20 mouse cellular contexts compared by ENCODE assay signal in the genomic region with DNA sequence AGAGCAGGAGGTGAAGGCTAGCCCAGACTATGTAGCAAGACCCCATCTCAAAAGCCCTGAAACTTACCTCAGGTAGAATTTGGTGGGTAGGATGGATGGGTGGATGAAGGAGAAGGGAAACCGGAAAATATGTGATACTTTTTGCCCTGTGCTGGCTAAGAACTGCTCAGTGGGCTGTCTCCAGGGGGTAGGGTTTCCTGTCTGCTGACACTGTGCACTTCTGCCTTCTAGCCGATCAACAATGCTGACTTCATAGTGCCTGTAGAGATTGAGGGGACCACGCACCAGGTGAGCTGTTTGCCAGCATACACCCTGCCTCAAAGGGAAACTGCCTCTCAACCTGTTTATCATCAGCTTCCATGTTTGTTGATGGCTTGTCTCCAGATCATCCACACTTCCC. TPM values are rescaled to one million over a fixed set of nuclear protein-coding genes. Genes with fewer than 3 reads are reported as not detected.
A peak's percentile ranks its signal among the peaks of the same experiment; 100 is the strongest.
DNase-seq lines count a peak whose midpoint lies in the region; ATAC-seq and TF ChIP-seq lines count a peak whose summit lies in the region.
"Had no signal": no experiment of that assay in that cellular context is flagged by ENCODE, and none has a peak within 500 bp of the region (broad histone marks: within the 10 kb centered on the region; RNA-seq: fewer than 3 reads in every experiment).

No protein-coding gene starts in this region.

- H3K9me3 ChIP-seq in CH12.LX (replicated peaks; ENCODE audit: low read length): no peaks in the 10 kb centered on the region
- H3K9me3 ChIP-seq in intestine, embryonic 15.5 days: no peaks in the 10 kb centered on the region
- H3K9me3 ChIP-seq: embryonic facial prominence, embryonic 10.5 days; embryonic facial prominence, embryonic 12.5 days; forebrain, embryonic 13.5 days; forebrain, embryonic 15.5 days had no signal

- H3K36me3 ChIP-seq in spleen, adult 2 months (ENCODE audit: control insufficient read depth, insufficient read depth, low read length): peaks cover 31% of the 10 kb centered on the region
- H3K36me3 ChIP-seq in CH12.LX (replicated peaks in 1 of 2; ENCODE audit: control insufficient read depth in 1 of 2, insufficient read depth in 1 of 2, low read length in 1 of 2): peaks cover 49 to 61% of the 10 kb centered on the region in 2 experiments
- peaks cover 8% of the 10 kb centered on the region for H3K36me3 ChIP-seq in splenic B cell, adult 2 months (ENCODE audit: control insufficient read depth, insufficient read depth, low read length, poor library complexity, severe bottlenecking)
- H3K36me3 ChIP-seq in intestine, embryonic 15.5 days: peaks cover 56% of the 10 kb centered on the region

- peak; percentile 19 to 34 for DNase-seq in spleen, adult 2 months (ENCODE audit: low read depth in 1 of 2, low spot score in 2 of 2)
- DNase-seq in spleen, adult 12 weeks (ENCODE audit: low spot score): no peak
- DNase-seq in B cell, adult 2 months: peak; percentile 49 to 57
- peak; percentile 35 for DNase-seq in CH12.LX (ENCODE audit: extremely low read depth)
- DNase-seq in splenic B cell, adult 2 months (ENCODE audit: low read depth, low spot score): peak; percentile 66
- no peak for DNase-seq in layer of hippocampus, adult 8-10 months (ENCODE audit: low spot score in 2 of 2)
- DNase-seq: adrenal gland, adult 2 months; adrenal gland, postnatal 10 days; adrenal gland, postnatal 25 days; cerebellum, adult 11 months; cerebellum, adult 18-20 months; cerebellum, adult 8-10 months; cerebellum, postnatal 10 days; forebrain, postnatal 0 days had no signal

- peaks cover 3% of the 10 kb centered on the region; the same call in 1 of the 2 replicates for H3K4me1 ChIP-seq in spleen, adult 2 months (ENCODE audit: control insufficient read depth, insufficient read depth, insufficient read length)
- H3K4me1 ChIP-seq in CH12.LX (ENCODE audit: control insufficient read depth in 1 of 2, insufficient read depth in 2 of 2): peaks cover 0 to 59% of the 10 kb centered on the region in 2 experiments; a peak in 3 of 4 replicates
- peaks cover 20% of the 10 kb centered on the region for H3K4me1 ChIP-seq in intestine, embryonic 15.5 days (replicated peaks)

- TF ChIP-seq EP300 in CH12.LX (IDR thresholded peaks at IDR 0.05; ENCODE audit: low read length): no peak

- H3K79me2 ChIP-seq in CH12.LX (replicated peaks; ENCODE audit: control insufficient read depth, extremely low read depth, insufficient read depth, poor library complexity, severe bottlenecking): no peaks in the 10 kb centered on the region

- dilution Hi-C loops in CH12.LX (cut with MboI; ENCODE audit: extremely low pct_ligation_motif_present, extremely low pct_unique_long_range_greater_than_20kb, low sequenced_read_pairs): no loop called here

- no peak for TF ChIP-seq CTCF in spleen, adult 2 months (IDR thresholded peaks at IDR 0.05; ENCODE audit: extremely low read depth, insufficient read depth, insufficient read length, insufficient replicate concordance)
- no peak for TF ChIP-seq CTCF in CH12.LX (conservative IDR thresholded peaks at IDR 0.05 in 1 of 2, IDR thresholded peaks at IDR 0.05 in 1 of 2; ENCODE audit: low read depth in 2 of 2, low read length in 2 of 2)

- no peak for TF ChIP-seq POLR2A in spleen, adult 2 months (IDR thresholded peaks at IDR 0.05; ENCODE audit: low read depth, low read length)
- no peak for TF ChIP-seq POLR2A in CH12.LX (IDR thresholded peaks at IDR 0.05; ENCODE audit: low read depth, low read length)

- TF ChIP-seq RAD21 in CH12.LX (IDR thresholded peaks at IDR 0.05; ENCODE audit: low read depth, low read length): no peak

- H3K4me3 ChIP-seq in spleen, adult 2 months (ENCODE audit: extremely low read depth, insufficient read depth, insufficient read length): no peak overlapping the region
- no peak overlapping the region for H3K4me3 ChIP-seq in CH12.LX (replicated peaks in 1 of 3; ENCODE audit: low read depth in 2 of 3, low read length in 2 of 3, poor library complexity in 1 of 3)
- H3K4me3 ChIP-seq in intestine, embryonic 15.5 days (replicated peaks): no peak overlapping the region
- H3K4me3 ChIP-seq: embryonic facial prominence, embryonic 10.5 days; embryonic facial prominence, embryonic 12.5 days; forebrain, embryonic 13.5 days; forebrain, embryonic 15.5 days had no signal

- 35% methylated on average over 3 of the region's 3 CpGs for WGBS in spleen, adult 2 months
- WGBS in intestine, embryonic 15.5 days: 86% methylated on average over 3 of the region's 3 CpGs

- H3K4me2 ChIP-seq in CH12.LX (ENCODE audit: insufficient read depth, low read depth, poor library complexity, severe bottlenecking): no peak overlapping the region
- no peak overlapping the region for H3K4me2 ChIP-seq in intestine, embryonic 15.5 days (replicated peaks)
- H3K4me2 ChIP-seq: embryonic facial prominence, embryonic 12.5 days; forebrain, embryonic 13.5 days; forebrain, embryonic 15.5 days had no signal

- ATAC-seq in intestine, embryonic 15.5 days: no peak
- ATAC-seq: CD4-positive, CD25-positive, alpha-beta regulatory T cell, adult 4 months; forebrain, embryonic 13.5 days; forebrain, embryonic 15.5 days; forebrain, postnatal 0 days had no signal

- 0 out of 2 replicates have a peak overlapping the region, but pooled peaks have one; percentile 3 for H3K27ac ChIP-seq in spleen, adult 2 months (ENCODE audit: insufficient read depth, low read length)
- H3K27ac ChIP-seq in CH12.LX (ENCODE audit: insufficient read depth, low read depth): no peak overlapping the region
- H3K27ac ChIP-seq in intestine, embryonic 15.5 days: no peak overlapping the region
- H3K27ac ChIP-seq: embryonic facial prominence, embryonic 10.5 days; embryonic facial prominence, embryonic 12.5 days; forebrain, embryonic 13.5 days; forebrain, embryonic 15.5 days had no signal

- no peaks in the 10 kb centered on the region for H3K27me3 ChIP-seq in spleen, adult 2 months (ENCODE audit: control insufficient read depth, insufficient read depth, low read length)
- no peaks in the 10 kb centered on the region for H3K27me3 ChIP-seq in CH12.LX (replicated peaks)
- H3K27me3 ChIP-seq in splenic B cell, adult 2 months (ENCODE audit: control insufficient read depth, insufficient read depth, low read length, poor library complexity, severe bottlenecking): no peaks in the 10 kb centered on the region
- H3K27me3 ChIP-seq in intestine, embryonic 15.5 days (replicated peaks): no peaks in the 10 kb centered on the region
- H3K27me3 ChIP-seq: embryonic facial prominence, embryonic 12.5 days; forebrain, embryonic 13.5 days; forebrain, embryonic 15.5 days had no signal

- no peak overlapping the region for H3K9ac ChIP-seq in CH12.LX (ENCODE audit: insufficient read depth, low read depth)
- no peak overlapping the region for H3K9ac ChIP-seq in intestine, embryonic 15.5 days
- H3K9ac ChIP-seq: embryonic facial prominence, embryonic 12.5 days; forebrain, embryonic 13.5 days; forebrain, embryonic 15.5 days; forebrain, postnatal 0 days had no signal

- in situ Hi-C loops in CH12.LX (cut with MboI; ENCODE audit: low pct_ligation_motif_present, low pct_unique_long_range_greater_than_20kb, low sequenced_read_pairs): loop anchor here (5.0 kb wide), 1 partner anchor 76 kb away; no protein-coding TSS in a partner anchor

TF ChIP-seq in CH12.LX, 34 proteins besides CTCF, POLR2A, EP300 and RAD21 (continues in another document):
- no peak for TF ChIP-seq USF2 (conservative IDR thresholded peaks at IDR 0.05; ENCODE audit: low read depth, low read length)
- no peak for TF ChIP-seq GABPA (IDR thresholded peaks at IDR 0.05; ENCODE audit: insufficient replicate concordance, low read depth, low read length)
- TF ChIP-seq PAX5 (IDR thresholded peaks at IDR 0.05; ENCODE audit: low read length): no peak
- TF ChIP-seq CHD1 (IDR thresholded peaks at IDR 0.05; ENCODE audit: low read depth, low read length): no peak
- no peak for TF ChIP-seq E2F4 (IDR thresholded peaks at IDR 0.05; ENCODE audit: insufficient replicate concordance, low read depth, low read length)
- no peak for TF ChIP-seq CHD2 (IDR thresholded peaks at IDR 0.05; ENCODE audit: low read length)
- no peak for TF ChIP-seq HCFC1 (IDR thresholded peaks at IDR 0.05; ENCODE audit: low read depth, low read length)

RNA-seq across cellular contexts. Expression of gene Avil, which starts 6.9 kb away (rescaled TPM):
- 0.06 and 0.09 TPM in 2 replicates for polyA plus RNA-seq in spleen, adult 2 months (2012; rRNA removed)
- 2.1 and 2.7 TPM in 2 replicates for total RNA-seq in CH12.LX (2012; rRNA removed)
- 8.2 and 9.9 TPM in 2 replicates for total RNA-seq in CH12.LX (2014; rRNA removed)
- polyA plus RNA-seq in CH12.LX (2012; ENCODE audit: insufficient read length, low read depth): 18.8 and 20.0 TPM in 2 replicates
- total RNA-seq in layer of hippocampus, adult 8-10 months (2022): under 1 TPM; 0.11 to 0.39 (median 0.18) TPM
- polyA plus RNA-seq in intestine, embryonic 15.5 days (2015; fragmentation: Nextera tagmentation; extraction: Ambion mirVana): 0.10 and 0.21 TPM in 2 replicates

RNA-seq across cellular contexts. Expression of gene Ctdsp2, which starts 15.1 kb away (rescaled TPM):
- polyA plus RNA-seq in spleen, adult 2 months (2012; rRNA removed): 61.4 and 67.3 TPM in 2 replicates
- 13.2 and 20.2 TPM in 2 replicates for total RNA-seq in CH12.LX (2012; rRNA removed)
- 7.5 and 8.9 TPM in 2 replicates for total RNA-seq in CH12.LX (2014; rRNA removed)
- polyA plus RNA-seq in CH12.LX (2012; ENCODE audit: insufficient read length, low read depth): 17.7 and 21.9 TPM in 2 replicates
- 100 to 1,000 TPM; 104 to 120 (median 111) TPM for total RNA-seq in layer of hippocampus, adult 8-10 months (2022)
- 53.6 and 55.2 TPM in 2 replicates for polyA plus RNA-seq in intestine, embryonic 15.5 days (2015; fragmentation: Nextera tagmentation; extraction: Ambion mirVana)

RNA-seq across cellular contexts. Expression of gene Tsfm, which starts 37.0 kb away (rescaled TPM):
- polyA plus RNA-seq in spleen, adult 2 months (2012; rRNA removed): 17.1 and 26.3 TPM in 2 replicates
- 72.0 and 78.0 TPM in 2 replicates for total RNA-seq in CH12.LX (2012; rRNA removed)
- 88.9 and 93.9 TPM in 2 replicates for total RNA-seq in CH12.LX (2014; rRNA removed)
- polyA plus RNA-seq in CH12.LX (2012; ENCODE audit: insufficient read length, low read depth): 53.0 and 53.2 TPM in 2 replicates
- total RNA-seq in layer of hippocampus, adult 8-10 months (2022): 10 to 100 TPM; 24.5 to 31.8 (median 27.5) TPM
- polyA plus RNA-seq in intestine, embryonic 15.5 days (2015; fragmentation: Nextera tagmentation; extraction: Ambion mirVana): 91.8 and 99.3 TPM in 2 replicates

RNA-seq across cellular contexts. Expression of gene Mettl1, which starts 47.6 kb away (rescaled TPM):
- polyA plus RNA-seq in spleen, adult 2 months (2012; rRNA removed): 14.6 and 14.9 TPM in 2 replicates
- total RNA-seq in CH12.LX (2012; rRNA removed) (28.4 and 32.7 TPM in 2 replicates), CH12.LX (2014; rRNA removed) (19.6 and 21.6 TPM in 2 replicates)
- 44.0 and 49.4 TPM in 2 replicates for polyA plus RNA-seq in CH12.LX (2012; ENCODE audit: insufficient read length, low read depth)
- 10 to 100 TPM; 13.1 to 16.0 (median 14.5) TPM for total RNA-seq in layer of hippocampus, adult 8-10 months (2022)
- 48.9 and 55.1 TPM in 2 replicates for polyA plus RNA-seq in intestine, embryonic 15.5 days (2015; fragmentation: Nextera tagmentation; extraction: Ambion mirVana)

RNA-seq across cellular contexts. Expression of gene Eef1akmt3, which starts 47.7 kb away (rescaled TPM):
- 0.35 and 0.42 TPM in 2 replicates for polyA plus RNA-seq in spleen, adult 2 months (2012; rRNA removed)
- total RNA-seq in CH12.LX (2012; rRNA removed): 0.76 and 0.98 TPM in 2 replicates
- 0.62 and 0.78 TPM in 2 replicates for total RNA-seq in CH12.LX (2014; rRNA removed)
- polyA plus RNA-seq in CH12.LX (2012; ENCODE audit: insufficient read length, low read depth): 1.1 and 1.2 TPM in 2 replicates
- under 1 TPM in 3 of 4 experiments, not detected in 1; 0.23 to 0.33 (median 0.31) TPM for total RNA-seq in layer of hippocampus, adult 8-10 months (2022)
- 0.40 and 0.69 TPM in 2 replicates for polyA plus RNA-seq in intestine, embryonic 15.5 days (2015; fragmentation: Nextera tagmentation; extraction: Ambion mirVana)

Comparison
In these comparisons a context has a peak if more than half of its experiments do, and no peak if none do; other contexts are left out.
1. DNase-seq: peak in spleen, adult 2 months (2 of 2), B cell, adult 2 months (2 of 2), CH12.LX (single experiment) and splenic B cell, adult 2 months (single experiment); none in spleen, adult 12 weeks (single experiment) and layer of hippocampus, adult 8-10 months (0 of 2).
2. RNA of gene Avil, which starts 6.9 kb away (polyA plus RNA-seq): 18.8 to 20.0 TPM in CH12.LX; 0.10 to 0.21 TPM in intestine, embryonic 15.5 days and 0.06 to 0.09 TPM in spleen, adult 2 months; every median in the first group is over 10 times any median in the second.